Mouse (Mus musculus): ENCODE results near the gene Bcas1.

DNA sequence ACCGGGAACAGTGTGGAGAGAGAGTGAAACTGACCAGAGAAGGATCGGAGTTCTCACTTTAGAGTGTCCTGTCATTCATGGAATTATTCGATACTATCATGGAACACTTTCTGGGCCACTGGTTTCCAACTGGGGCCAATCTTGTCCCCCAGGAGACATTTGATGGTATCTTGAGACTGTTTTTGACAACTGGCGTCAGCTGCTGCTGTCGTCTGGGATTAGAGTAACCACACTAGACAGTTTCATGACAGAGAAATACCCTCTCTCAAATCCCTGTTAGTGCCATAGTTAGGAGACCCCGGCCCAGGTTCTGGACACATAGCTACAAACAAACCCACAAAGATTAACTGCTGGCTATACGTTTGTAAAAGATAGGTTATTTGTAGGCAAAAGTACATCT lies 124.0 kb downstream of the Bcas1 start:
- TF ChIP-seq CTCF (IDR thresholded peaks at IDR 0.05; ENCODE audit: low read depth) (no peak), EP300 (optimal IDR thresholded peaks at IDR 0.05) (no peak)
